Mouse (Mus musculus) gastrocnemius, postnatal 25 days (tissue): ENCODE results near the gene Gm6525. TPM values are rescaled to one million over a fixed set of nuclear protein-coding genes. Genes with fewer than 3 reads are reported as not detected.

Experiments
- DNase-seq: peaks from one replicate; pipeline ENCODE4 v3.0.0; 2022
- total RNA-seq, 2 experiments: library from RNA; stranded (reverse); gene quantifications; 1 replicate in 1 of 2; 2 replicates in 1 of 2; pipeline ENCODE4 v1.2.3; 2021

Gene Gm6525
- total RNA-seq, 2 experiments from 2014 or later: not detected

DNA sequence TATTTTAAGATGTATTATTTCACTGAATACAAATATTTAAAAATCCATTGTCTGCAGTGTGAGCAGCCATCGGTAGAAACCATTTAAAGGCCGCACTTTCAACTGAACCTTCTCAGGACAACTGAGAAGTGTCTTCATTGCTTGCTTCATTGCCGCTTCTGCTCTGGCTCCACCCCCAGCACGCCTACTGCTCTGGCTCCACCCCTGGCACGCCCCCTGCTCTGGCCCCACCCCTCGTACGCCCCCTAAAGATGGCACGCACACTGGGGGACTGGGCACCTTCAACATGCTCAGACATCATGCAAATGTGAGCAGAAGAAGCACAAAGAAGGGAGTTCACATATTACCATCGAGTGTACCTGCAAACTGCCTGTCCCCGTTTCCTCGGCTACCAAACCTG lies 1.5 kb upstream of the Gm6525 start:
- no peak for DNase-seq

DNA sequence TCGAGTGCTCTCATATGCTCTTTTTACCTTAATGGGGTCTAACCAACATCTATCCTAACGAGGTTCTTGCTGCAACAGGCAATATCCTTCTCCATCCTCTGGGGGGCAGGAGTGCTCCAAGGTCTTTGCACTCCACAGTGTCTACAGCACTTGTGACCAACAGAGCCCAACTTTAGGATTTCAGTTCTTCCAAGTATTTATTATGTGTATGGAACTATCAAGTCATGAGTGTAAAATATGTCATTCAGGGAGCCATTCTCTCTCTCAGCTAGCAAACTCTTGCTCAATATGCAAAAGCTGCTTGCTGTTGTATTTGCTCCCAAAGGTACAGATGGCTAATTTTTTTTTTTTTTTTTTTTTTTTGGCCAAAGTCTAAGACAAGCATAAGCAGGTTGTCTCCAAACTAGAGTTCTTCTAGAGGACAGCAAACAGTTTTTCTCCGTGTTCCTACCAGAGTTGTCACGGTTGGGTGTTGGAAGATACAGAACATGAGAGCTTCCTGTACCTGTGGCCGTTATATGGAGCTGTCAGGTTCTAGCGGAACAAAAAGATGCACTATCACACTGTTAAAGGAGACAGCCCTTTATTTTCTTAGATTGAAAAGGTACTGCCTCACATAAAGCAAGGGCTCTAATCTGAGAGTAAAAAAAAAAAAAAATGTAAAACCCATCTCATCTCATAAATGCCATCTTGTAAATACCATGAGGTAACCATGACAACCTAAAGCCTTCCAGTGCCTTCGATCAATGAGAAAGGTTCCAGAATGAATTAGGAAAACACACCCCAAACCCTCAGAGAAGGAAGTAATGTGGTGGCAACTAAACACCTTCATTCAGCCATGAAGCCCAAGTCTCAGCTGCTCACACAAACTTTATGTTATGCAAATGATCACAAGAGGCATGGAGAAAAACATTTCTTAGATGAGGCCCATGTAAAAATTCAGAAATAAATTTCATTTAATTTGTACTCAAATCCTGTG lies 1.7 kb downstream of the Gm6525 start:
- peak; percentile 36 for DNase-seq

DNA sequence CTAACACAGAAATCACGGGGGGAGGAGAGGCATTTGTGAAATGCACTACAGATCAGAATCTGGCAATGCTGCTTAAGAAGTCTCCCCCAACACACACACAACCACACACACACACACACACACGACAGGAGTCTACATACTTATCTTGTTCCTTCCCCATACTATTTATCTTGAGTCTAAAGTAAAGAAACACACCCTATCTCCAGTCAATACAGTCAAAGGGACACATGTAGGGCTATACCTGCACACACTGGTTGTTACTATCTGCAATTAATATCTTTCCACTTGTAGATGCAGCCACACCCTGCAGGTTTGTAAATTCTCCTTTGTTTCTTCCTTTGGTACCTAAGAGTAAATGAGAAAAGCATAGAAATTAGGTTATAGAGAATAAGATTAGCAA lies 3.9 kb downstream of the Gm6525 start:
- no peak for DNase-seq

DNA sequence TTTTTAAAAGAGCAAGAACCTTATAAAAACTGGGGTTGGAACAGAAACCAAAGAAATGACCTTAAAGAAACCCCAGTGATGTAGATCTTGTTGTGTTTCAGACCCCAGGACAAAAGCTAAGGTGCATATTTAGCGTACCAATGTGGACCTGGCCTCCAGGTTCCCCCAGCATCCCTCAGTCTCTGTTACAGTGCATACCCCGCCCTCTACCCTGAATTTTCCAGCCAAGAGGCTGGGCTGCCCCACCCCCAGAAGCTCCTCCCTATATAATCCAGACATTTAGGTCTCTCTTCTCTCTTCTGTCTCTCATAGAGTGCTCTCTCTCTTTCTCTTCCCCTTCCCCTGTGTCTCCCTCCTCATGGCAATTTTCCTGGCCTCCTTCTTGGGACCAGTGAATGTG lies 6.4 kb downstream of the Gm6525 start:
- no peak for DNase-seq

DNA sequence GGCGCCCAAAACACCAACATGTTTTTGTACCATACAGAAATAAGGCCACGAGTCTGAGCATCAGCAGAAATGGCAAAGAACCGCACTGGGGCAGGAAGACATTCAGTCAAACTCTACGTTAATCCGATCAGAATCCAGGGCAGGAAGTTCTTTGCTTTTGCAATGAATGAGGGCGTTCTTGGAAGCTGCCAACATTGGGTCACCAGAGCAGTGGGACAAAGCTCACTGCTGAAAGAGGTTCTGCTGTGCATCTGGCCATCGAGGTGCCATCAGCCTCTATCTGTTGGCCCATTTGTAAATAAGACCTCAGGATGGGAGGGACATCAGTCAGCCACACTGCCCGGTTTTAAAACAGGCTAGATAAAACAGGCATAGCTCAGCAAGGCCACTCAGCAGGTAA lies 7.2 kb downstream of the Gm6525 start:
- DNase-seq: no peak

DNA sequence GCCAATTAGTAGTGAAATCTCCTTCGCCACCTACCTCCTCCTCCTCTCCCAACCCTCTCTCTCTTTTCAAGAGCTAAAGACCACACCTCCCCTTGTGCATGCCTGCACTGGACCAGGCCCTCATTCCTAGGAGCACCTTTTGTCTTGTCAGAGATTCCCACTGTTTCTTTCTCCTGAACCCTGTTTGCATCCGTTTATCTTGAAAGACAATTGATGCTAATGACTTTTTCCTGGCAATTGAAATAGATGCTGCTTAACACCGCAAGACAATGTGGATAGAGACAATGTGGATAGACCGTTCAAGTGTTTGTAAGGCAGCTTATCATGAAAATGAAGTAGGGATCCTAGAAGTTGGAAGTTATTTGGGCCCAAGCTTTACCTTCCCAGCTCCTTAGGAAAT lies 7.8 kb downstream of the Gm6525 start:
- DNase-seq: no peak

DNA sequence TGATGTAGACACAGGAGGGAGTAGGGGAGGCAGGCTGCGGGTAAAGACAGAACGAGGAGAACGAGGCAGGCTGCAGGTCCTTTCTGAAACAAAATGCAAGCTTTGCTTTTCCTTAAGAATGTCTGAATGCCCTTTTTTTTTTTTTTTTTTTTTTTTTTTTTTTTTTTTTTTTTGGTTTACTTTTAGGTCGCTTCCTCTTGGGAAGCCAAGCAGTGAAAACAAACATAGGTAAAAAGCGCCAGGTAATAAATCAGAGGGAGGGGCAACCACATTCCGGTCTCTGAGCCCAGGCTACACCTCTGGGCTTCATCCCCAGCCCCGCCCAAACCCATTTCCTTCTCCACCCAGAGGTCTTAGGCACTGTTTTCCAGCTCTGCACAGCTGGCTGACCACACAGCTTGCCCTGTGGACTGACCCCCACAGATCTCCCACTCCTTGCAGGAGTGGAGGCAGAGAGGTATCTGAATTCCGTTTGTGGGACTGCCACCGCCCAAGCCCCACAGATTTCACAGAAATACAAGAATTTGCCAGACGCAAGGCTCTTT lies 15.8 kb downstream of the Gm6525 start:
- DNase-seq: no peak

DNA sequence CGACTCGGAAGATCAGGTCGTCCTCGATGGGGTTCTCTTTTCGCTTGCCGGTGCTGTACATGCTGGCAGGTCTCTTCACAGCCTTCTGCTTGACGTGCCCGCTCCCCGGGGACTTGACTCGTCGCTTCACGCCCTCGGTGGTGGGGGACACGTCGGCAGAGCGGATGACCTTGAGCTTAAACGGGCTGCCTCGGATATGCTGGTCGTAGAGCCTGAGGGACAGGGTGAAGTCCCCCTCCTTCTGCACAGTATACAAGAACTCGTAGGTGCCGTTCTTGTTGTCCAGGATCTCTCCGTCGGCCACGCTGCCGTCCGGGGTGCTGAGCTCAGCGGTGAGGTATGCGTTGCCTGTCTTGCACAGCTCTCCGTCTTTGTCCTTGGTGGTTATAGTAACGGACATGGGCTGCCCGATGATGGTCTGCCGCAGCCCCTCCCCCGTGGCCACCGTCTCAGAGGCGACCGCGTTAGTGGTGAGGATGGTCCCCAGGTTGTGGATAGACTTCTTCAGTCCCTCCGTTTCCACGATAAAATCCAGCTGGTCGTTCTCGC lies 16.7 kb downstream of the Gm6525 start:
- DNase-seq: no peak

DNA sequence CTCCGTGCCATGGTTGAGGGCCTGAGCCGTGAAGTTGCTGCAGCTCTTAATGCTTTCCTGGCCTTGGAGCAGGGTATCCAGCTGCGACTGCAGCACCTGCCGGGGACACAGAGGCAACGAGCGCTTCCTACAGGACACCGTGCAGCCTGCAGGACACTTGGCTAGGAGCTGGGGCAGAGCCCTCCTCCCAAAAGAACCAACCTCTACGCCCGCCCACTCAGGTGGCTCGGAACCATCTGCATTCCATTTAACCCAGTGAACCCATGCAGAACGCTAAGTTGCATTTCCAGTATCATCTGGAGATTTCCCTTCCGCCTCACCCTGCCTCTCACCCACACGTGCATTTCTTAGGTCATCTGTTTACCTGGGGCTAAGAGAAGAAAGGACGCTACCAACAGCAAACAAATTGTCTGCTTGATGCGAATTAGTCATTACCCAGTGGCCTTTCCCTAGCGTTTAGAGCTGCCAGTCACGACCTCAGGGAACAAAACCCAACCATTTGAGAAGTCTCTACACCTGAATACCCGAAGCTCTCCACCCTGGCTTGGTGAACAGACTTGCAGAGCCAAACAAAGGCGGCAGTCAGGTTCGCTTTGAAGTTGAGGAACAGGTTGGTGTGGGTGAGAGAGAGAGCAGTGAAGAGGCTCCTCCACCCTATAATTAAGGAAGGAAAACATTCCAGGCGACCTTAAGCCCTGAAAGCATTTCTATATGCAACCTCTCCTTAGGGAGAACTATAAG lies 17.4 kb downstream of the Gm6525 start:
- no peak for DNase-seq

DNA sequence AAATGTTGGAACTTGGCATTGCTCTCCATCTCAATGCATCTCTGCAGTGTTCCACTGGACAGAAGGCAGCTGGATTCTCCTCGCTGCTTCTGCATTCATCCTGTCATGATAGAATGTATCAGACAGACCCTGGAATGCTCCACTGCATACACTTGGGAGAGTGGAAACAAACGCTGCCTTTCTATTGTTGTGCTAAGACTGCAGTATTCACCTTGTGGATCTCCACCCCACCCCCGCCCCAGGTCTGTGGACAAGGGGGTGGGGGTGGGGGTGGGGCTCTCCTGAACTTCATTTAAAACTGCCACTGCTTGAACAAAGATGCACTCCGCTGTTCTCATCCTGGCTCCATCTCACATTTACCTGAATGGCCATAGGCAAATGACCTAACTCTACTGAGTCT lies 20.0 kb downstream of the Gm6525 start:
- DNase-seq: no peak

DNA sequence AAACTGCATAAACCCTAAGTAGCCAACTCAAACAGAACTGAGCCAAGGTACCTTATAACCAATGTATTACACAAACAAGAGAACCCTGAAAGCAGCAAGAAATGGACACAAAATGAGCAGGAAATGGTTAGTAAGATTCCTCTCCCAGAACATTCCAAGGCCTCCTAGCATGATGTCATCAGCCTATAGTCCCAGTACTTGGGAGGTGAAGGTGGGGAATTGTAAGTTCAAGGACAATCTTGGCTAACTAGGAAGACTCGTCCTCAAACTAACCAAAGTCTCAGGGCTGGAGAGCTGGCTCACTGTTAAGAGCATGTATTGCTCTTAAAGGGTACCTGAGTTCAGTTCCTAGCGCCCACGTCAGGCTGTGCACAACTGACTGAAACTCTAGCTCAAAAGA lies 24.3 kb downstream of the Gm6525 start:
- DNase-seq: no peak

DNA sequence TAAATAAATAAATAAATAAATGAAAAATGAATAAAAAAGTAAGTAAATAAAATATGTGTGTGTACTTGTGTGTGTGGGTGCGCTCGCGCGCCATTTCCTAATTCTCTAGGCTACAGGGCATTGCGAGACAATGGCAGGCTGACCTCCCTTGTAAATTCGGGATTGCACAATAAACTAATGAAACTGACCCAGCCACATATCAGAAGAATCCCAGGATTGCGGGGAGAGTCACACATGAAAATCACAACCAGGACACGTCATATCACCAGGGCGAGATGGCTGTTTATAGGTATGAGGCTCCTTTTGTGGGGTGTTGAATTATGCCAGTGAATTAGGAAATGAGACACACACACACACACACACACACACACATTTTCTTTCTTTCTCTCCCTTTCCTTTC lies 25.6 kb downstream of the Gm6525 start:
- DNase-seq: no peak

DNA sequence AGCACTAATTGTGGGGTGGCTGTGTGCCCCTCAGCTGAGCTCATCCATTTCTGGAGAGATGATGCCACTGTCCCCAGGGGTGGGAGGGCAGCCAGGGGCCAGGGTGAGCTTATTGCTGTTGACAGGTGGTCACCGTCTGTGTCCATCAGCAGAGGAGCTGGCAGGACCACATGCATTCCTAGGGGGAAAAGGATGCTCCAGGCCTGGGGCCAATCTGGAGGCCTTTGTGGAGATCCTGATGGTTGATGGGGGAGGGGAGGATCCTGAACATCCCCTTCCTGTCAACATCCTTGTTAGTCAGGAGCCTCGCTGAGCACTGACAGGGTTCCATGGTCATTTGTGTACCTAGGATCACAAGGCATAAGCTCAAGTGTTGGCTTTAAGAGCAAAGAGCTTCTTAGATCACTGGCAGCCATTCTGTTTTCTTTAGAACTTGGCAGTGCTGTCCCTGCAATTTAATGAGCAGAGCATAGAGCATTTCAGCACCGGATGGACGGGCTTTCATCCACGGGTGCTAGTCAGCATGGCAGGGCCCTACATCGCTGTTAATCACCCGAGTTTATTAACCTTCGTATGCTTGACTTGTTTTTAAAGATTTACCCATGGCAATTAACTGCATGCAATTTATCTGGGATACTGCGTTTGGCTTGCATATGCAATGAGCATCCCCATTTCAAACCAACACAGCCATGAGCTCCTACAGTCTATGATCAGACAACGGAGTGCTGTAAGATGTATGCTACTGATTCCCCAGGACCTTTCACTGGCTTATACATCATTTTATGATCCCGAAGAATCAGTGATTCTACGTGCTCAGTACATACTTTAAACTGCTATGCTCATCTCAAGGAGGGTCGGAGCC lies 26.9 kb downstream of the Gm6525 start:
- DNase-seq: peak; percentile 50

DNA sequence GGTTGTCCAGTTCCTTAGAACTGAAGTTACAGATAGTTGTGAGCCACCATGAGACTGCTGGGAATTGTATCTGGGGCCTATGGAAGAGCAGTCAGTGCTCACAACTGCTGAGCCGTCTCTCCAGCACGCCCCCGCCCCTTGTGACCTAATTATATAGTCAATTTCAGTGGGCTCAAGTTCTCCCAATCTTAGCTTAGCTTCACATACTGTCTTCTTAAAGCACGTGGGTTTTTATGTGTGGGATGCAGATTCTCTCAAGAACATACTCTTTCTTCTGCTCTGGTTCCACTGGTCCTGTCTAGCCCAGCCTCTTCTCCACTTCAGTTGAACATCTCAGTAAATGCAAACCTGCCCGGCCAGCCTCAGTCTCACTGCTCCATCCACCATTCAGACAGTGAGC lies 30.7 kb downstream of the Gm6525 start:
- no peak for DNase-seq

DNA sequence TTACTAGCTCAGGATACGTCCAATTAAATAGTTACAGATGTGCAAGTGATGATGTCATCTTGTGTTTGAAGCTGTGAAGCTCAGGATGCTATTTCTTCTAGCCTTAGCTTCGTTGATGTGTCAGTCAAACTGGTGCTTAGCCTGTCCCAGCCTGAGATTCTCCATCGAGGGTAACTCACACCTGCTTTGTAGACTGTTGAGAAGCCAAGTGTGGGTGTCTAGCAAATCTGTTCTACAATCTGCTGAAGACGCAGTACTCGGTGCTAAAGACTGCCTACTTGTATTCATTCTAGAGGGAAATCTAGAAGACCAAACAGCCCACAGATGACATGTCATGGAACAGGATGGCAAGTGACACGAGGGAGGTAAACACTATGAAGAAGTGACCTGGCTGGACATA lies 31.7 kb downstream of the Gm6525 start:
- DNase-seq: no peak

DNA sequence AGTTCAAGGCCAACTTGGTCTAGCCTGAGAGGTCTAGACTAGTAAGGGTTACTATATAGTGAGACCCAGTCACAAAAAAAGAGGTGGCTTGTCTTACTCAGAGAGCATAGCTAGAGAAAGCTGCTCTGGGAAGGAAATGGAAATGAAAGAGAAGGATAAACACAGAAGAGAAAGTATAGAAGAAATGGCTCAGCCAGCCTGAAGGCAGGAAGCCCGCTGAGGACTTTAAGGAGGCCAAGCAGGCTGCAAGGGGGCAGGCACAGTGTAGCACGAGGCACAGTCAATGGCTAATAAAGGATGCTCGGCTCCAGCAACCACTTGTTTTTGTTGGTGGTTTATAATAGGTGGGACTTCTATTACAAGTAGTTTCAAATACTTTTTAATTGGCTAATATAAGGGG lies 32.2 kb downstream of the Gm6525 start:
- no peak for DNase-seq

DNA sequence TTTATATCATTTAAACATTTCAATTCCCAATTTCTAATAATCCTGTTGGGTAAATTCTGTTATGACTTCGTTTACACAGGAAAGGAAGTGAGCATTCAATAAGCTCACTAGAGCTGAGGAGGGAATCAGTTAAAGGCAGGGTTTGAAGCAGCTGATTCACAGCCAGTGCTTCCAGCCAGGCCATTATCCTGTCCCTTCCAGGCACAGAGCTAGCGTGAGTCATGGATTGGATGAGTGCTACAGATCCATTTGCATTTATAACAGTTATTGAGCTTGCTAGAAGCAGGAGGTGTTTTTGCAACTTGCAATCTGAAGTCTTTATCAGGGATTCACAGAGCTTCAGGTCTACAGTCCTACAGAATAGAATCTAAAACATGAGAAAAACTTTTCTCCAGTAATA lies 33.5 kb downstream of the Gm6525 start:
- DNase-seq: peak; percentile 47

DNA sequence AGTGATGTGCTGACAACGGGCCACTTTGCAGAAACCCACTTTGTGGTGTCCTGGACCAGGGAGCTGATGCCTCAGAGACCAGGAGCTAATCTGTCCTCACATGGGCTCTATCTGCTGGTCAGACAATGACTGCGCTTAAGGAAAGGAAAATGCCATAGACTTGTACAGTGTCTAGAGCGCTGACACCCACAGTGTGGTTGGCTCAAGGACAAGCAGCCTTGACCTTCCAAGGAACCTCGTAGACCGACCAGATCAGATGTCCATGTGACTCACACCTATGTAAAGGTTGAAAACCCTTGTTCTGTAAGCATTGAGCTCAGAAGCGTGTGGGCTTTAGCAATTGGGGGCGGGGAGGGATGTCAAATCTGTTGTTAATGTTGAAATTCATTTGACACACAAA lies 34.6 kb downstream of the Gm6525 start:
- no peak for DNase-seq

DNA sequence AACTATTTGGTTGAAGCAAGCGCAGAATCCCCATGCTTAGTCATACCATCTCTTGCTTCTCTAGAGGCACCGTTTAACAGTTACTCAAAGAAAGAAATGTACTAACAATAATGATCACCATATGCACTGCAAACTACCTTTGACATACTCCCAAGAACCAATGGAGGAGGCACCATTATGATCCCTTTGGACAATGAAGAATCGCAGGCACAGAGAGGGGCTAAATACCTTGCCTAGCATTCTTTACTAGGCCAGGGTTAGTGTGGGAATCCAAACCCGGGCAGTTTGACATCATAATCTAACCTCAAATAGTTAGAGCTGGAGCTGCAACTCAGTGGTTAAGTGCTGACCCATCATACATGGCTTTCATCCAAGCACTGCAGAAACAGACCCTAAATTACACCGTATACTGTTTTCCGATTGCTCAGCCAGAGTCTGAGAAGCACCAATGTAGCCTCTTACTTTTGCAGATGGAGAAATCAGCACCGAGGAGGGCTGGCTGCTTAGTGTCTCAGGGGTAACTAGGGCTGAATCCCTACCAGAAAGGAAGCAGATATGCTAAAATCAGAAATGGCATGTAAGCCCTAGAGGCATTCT lies 35.1 kb downstream of the Gm6525 start:
- DNase-seq: no peak

DNA sequence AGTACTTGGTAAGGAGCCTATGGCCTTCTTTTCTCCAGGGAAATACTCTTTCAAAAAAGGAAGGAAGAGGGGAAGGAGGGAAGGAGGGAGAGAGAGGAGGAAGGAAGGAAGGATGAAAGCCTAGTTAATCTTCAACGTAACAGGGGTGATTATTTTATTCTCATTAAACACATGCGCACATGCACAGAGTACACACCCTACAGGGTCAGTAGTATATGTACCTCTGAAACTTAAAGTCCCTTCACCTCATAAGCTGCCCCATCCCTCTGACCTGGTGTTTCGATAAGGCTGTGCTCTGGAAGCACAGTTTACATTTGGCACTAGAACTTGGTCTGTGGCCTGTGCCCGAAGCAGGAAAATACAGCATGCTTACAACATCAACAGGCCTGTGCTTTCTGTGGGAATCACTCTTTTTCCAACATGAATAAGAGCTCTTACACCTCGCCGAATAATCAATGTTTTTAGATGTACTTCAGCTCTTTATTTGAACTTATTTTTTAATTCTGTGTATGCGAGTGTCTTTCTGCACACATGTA lies 37.5 kb downstream of the Gm6525 start:
- DNase-seq: no peak

DNA sequence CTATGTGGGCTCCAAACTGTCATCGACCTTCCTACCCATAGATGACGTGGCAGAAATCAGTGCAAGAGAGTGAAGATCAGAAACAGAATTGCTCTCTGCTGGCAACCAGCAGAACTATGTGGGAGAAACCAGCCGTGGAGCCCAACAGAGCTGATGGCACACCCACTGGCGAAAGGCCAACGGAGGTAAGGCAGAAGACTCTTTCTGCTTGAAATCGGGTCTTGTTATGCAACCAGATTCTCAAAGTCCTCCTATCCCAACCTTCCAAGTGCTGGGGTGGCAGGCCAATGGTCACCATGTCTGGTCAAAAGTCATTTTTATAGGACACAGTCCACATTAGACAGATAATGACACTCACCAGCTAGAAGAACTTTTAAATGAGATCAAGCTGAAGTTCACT lies 40.6 kb downstream of the Gm6525 start:
- DNase-seq: no peak
